Mouse (Mus musculus): ENCODE measurements around the gene Cyp2d11. TPM values are rescaled to one million over a fixed set of nuclear protein-coding genes. Genes with fewer than 3 reads are reported as not detected.
"Not testable (repeated sequence)": the region's sequence is repeated elsewhere in the genome, so short reads cannot be mapped to it uniquely, and the experiment has no call there.

Cyp2d11 gene
- polyA plus RNA-seq, 1 experiment from 2014 or later: not detected

DNA sequence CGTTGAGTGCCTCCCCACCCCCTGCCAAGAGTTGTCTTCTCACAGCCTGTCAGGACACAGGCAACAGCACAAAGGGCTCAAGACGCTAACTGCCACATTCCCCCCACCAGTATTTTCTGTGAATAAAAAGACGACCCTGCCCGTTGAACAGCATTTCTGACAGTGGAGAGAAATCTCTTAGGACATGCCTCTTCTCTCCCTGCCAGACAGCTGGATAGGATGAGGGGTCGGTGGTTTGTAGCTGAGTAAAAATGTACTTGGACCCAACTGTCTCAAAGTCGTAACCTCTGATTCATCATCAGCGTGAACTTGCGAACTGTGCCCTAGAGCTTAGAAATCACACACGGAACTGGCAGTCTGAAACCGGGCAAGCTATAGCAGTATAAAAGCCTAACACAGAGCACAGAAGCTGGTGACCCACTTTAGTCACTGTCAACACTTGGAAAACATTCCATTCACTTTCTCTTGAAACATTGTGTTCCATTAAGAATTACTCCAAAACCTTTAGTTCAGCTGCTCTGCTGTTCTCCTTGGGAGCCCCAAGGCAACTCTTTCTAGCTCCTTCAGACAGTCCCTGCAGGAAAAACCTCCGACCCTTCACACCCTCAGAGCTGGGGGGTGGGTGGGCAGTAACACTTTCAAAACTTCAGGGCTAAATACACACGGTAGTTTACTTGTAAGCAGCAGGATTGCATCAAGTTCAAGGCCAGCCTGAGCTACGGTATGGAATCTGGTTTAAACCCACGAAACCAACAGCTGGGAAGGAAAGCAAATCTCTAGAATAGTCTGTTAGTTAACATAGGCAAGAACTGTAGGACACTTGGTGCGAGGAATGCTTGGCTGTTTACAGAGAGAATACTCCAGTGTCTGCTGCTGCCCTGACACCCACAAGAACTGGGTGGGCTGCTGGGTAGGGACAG lies 15.3 kb downstream of the Cyp2d11 start:
- H3K27ac ChIP-seq (replicated peaks): no peak overlapping the region
- no peaks in the 10 kb centered on the region for H3K36me3 ChIP-seq
- no peaks in the 10 kb centered on the region for H3K9me3 ChIP-seq
- no peak for ATAC-seq (replicated peaks)
- peaks cover 23% of the 10 kb centered on the region for H3K4me1 ChIP-seq
- no peak overlapping the region for H3K4me2 ChIP-seq (replicated peaks)
- 54% methylated on average over 15 of the region's 15 CpGs for WGBS
- no peak overlapping the region for H3K9ac ChIP-seq (replicated peaks)
- H3K4me3 ChIP-seq: no peak overlapping the region
- H3K27me3 ChIP-seq: no peaks in the 10 kb centered on the region

GRCm38 (mm10) chr15:82377701-82378100 lies 16.1 kb downstream of the Cyp2d11 start:
- peaks cover 23% of the 10 kb centered on the region for H3K4me1 ChIP-seq
- H3K27ac ChIP-seq (replicated peaks): no peak overlapping the region
- H3K36me3 ChIP-seq: no peaks in the 10 kb centered on the region
- no peak overlapping the region for H3K9ac ChIP-seq (replicated peaks)
- no peak overlapping the region for H3K4me2 ChIP-seq (replicated peaks)
- ATAC-seq (replicated peaks): no peak
- no peaks in the 10 kb centered on the region for H3K27me3 ChIP-seq
- no peaks in the 10 kb centered on the region for H3K9me3 ChIP-seq
- WGBS: 85% methylated on average over 5 of the region's 5 CpGs
- H3K4me3 ChIP-seq: no peak overlapping the region

- Histone ChIP-seq H3K4me1 (peaks cover 23% of the 10 kb centered on the region), H3K27ac (replicated peaks) (peak overlapping the region; percentile 35), H3K36me3 (no peaks in the 10 kb centered on the region), H3K9ac (replicated peaks) (no peak overlapping the region), H3K4me2 (replicated peaks) (no peak overlapping the region), H3K9me3 (no peaks in the 10 kb centered on the region), H3K27me3 (no peaks in the 10 kb centered on the region), H3K4me3 (no peak overlapping the region)
- 38% methylated on average over 17 of the region's 17 CpGs for WGBS
- ATAC-seq (replicated peaks): 0 out of 2 replicates have a peak, but pooled peaks have one; percentile 33
Measured at GRCm38 (mm10) chr15:82376393-82377138, 17.3 kb downstream of the Cyp2d11 start.

GRCm38 (mm10) chr15:82375855-82376254 lies 18.0 kb downstream of the Cyp2d11 start:
- Histone ChIP-seq H3K4me3 (no peak overlapping the region), H3K36me3 (no peaks in the 10 kb centered on the region), H3K9me3 (no peaks in the 10 kb centered on the region), H3K4me1 (peaks cover 19% of the 10 kb centered on the region), H3K27me3 (no peaks in the 10 kb centered on the region), H3K9ac (replicated peaks) (no peak overlapping the region), H3K27ac (replicated peaks) (no peak overlapping the region), H3K4me2 (replicated peaks) (no peak overlapping the region)
- ATAC-seq (replicated peaks): no peak
- WGBS: 87% methylated on average over 9 of the region's 9 CpGs

- Histone ChIP-seq H3K4me3 (no peak overlapping the region), H3K27me3 (no peaks in the 10 kb centered on the region), H3K4me2 (replicated peaks) (no peak overlapping the region), H3K4me1 (peaks cover 10% of the 10 kb centered on the region; the same call in 1 of the 2 replicates), H3K9me3 (no peaks in the 10 kb centered on the region), H3K36me3 (no peaks in the 10 kb centered on the region), H3K9ac (replicated peaks) (no peak overlapping the region), H3K27ac (replicated peaks) (no peak overlapping the region)
- 78% methylated on average over 5 of the region's 5 CpGs for WGBS
- ATAC-seq (replicated peaks): no peak
Measured at GRCm38 (mm10) chr15:82374437-82374836, 19.4 kb downstream of the Cyp2d11 start.

DNA sequence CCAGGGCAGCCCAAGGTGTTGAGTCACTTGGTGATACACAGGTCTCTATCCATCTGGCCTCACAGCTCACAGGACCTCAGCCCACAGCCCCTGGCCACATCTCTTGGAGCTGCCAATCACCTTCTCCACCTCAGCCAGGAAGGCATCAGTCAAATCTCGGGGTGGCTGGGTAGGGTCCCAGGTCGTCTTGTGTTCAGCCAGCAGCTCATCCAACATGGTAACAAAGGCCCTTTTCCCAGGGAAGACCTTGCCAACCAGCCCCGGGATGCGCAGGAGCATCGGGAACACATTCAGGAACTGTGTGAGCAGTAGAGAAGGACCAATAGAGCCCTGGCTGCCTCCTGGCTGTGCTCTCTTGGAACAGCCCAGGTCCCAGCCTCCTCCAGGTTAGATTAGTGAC lies 20.8 kb downstream of the Cyp2d11 start:
- Histone ChIP-seq H3K9me3 (no peaks in the 10 kb centered on the region), H3K4me1 (peaks cover 10% of the 10 kb centered on the region; the same call in 1 of the 2 replicates), H3K4me2 (replicated peaks) (no peak overlapping the region), H3K36me3 (no peaks in the 10 kb centered on the region), H3K9ac (replicated peaks) (no peak overlapping the region), H3K27me3 (no peaks in the 10 kb centered on the region), H3K4me3 (no peak overlapping the region), H3K27ac (replicated peaks) (no peak overlapping the region)
- ATAC-seq (replicated peaks): no peak
- WGBS: 87% methylated on average over 5 of the region's 5 CpGs

GRCm38 (mm10) chr15:82372446-82372845 lies 21.4 kb downstream of the Cyp2d11 start:
- H3K4me2 ChIP-seq (replicated peaks): no peak overlapping the region
- no peak overlapping the region for H3K27ac ChIP-seq (replicated peaks)
- H3K36me3 ChIP-seq: no peaks in the 10 kb centered on the region
- H3K9me3 ChIP-seq: no peaks in the 10 kb centered on the region
- H3K27me3 ChIP-seq: no peaks in the 10 kb centered on the region
- no peak overlapping the region for H3K9ac ChIP-seq (replicated peaks)
- peaks cover 10% of the 10 kb centered on the region; the same call in 1 of the 2 replicates for H3K4me1 ChIP-seq
- ATAC-seq (replicated peaks): no peak
- no peak overlapping the region for H3K4me3 ChIP-seq
- 93% methylated on average over 6 of the region's 6 CpGs for WGBS

- Histone ChIP-seq H3K4me2 (replicated peaks) (no peak overlapping the region), H3K27ac (replicated peaks) (no peak overlapping the region), H3K4me3 (no peak overlapping the region), H3K36me3 (no peaks in the 10 kb centered on the region), H3K4me1 (no peaks in the 10 kb centered on the region), H3K9me3 (no peaks in the 10 kb centered on the region), H3K9ac (replicated peaks) (no peak overlapping the region), H3K27me3 (no peaks in the 10 kb centered on the region)
- ATAC-seq (replicated peaks): no peak
- WGBS: 91% methylated on average over 1 of the region's 1 CpGs
Measured at GRCm38 (mm10) chr15:82368851-82369250, 25.0 kb downstream of the Cyp2d11 start.

- ATAC-seq (replicated peaks): no peak
- no peaks in the 10 kb centered on the region for H3K9me3 ChIP-seq
- H3K27ac ChIP-seq (replicated peaks): no peak overlapping the region
- H3K9ac ChIP-seq (replicated peaks): no peak overlapping the region
- no peaks in the 10 kb centered on the region for H3K27me3 ChIP-seq
- WGBS: 94% methylated on average over 4 of the region's 4 CpGs
- H3K36me3 ChIP-seq: no peaks in the 10 kb centered on the region
- no peak overlapping the region for H3K4me2 ChIP-seq (replicated peaks)
- no peak overlapping the region for H3K4me3 ChIP-seq
- H3K4me1 ChIP-seq: no peaks in the 10 kb centered on the region
Measured at GRCm38 (mm10) chr15:82368146-82368545, 25.7 kb downstream of the Cyp2d11 start.

DNA sequence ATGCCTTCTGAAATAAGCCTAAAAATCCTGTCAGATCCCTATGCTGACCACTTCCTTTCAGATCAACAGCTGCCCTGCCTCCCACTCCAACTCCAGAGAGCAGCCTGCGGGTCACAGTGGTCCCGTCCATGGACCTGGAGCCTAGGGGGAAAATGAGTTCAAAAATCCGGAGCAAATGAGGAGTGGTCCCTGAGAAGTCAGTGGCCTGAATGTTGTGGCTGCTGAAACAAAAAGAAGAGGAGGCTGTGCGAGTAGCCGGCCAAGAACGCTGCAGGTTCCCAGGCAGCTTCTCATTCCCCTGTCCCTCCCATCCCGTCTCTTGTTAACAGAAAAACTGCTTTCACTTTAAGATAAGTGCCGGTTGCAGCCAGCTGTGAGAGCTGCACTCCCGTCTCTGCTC lies 29.3 kb downstream of the Cyp2d11 start:
- not testable (repeated sequence) for H3K4me3 ChIP-seq; H3K9ac ChIP-seq (replicated peaks); ATAC-seq (replicated peaks); H3K4me2 ChIP-seq (replicated peaks); H3K9me3 ChIP-seq; H3K36me3 ChIP-seq; H3K4me1 ChIP-seq; H3K27ac ChIP-seq (replicated peaks); H3K27me3 ChIP-seq
- 19% methylated on average over 6 of the region's 9 CpGs for WGBS

DNA sequence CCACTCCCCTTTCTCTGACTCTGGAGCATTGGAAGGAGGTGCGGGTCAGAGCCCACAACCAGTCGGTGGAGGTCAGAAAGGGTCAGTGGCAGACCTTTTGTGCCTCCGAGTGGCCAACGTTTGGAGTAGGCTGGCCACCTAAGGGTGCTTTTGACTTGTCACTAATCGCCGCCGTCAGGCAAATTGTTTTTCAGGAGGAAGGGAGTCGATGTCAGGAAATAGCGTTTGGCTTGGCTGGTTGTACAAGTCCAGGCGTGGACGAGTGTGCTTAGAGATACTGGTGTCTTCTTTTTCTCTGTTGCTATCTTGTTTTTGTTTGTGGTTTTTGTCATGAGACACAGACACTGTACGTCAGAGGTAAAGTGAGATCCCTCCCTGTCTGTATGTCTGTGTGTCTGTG lies 30.0 kb downstream of the Cyp2d11 start:
- not testable (repeated sequence) for H3K4me3 ChIP-seq

DNA sequence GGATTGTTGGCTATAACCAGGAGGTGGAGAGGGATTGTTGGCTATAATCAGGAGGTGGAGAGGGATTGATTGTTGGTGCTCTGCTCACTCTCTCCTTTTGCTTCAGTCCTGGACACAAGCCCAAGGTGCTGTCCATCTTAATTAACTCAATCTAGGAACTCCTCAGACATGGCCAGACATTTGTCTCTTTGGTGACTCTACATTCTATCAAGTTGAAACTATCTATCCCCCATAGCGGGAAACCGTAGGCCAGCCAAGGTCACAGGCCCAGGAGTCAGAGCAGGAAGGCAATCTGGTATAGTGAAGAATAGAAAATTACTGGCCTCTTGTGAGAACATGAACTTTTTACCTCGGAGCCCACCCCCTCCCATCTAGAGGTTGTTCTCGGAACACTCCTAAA lies 31.6 kb downstream of the Cyp2d11 start:
- WGBS: 88% methylated on average over 4 of the region's 4 CpGs
- no peak for ATAC-seq (replicated peaks)

More for the DNA sequence above, 30.0 kb downstream of the Cyp2d11 start:
- H3K4me1 ChIP-seq; ATAC-seq (replicated peaks); H3K27me3 ChIP-seq; H3K9me3 ChIP-seq; H3K4me2 ChIP-seq (replicated peaks); H3K27ac ChIP-seq (replicated peaks); H3K9ac ChIP-seq (replicated peaks); H3K36me3 ChIP-seq: not testable (repeated sequence)
- 77% methylated on average over 8 of the region's 12 CpGs for WGBS

More for the DNA sequence above, 31.6 kb downstream of the Cyp2d11 start:
- no peak overlapping the region for H3K4me3 ChIP-seq
- H3K9me3 ChIP-seq: no peaks in the 10 kb centered on the region
- H3K9ac ChIP-seq (replicated peaks): no peak overlapping the region
- no peak overlapping the region for H3K4me2 ChIP-seq (replicated peaks)
- no peaks in the 10 kb centered on the region for H3K27me3 ChIP-seq
- no peak overlapping the region for H3K27ac ChIP-seq (replicated peaks)
- no peaks in the 10 kb centered on the region for H3K36me3 ChIP-seq
- H3K4me1 ChIP-seq: no peaks in the 10 kb centered on the region
